Mouse (Mus musculus) retina, adult 2 months (tissue): ENCODE measurements around the gene 9230104L09Rik.

Source experiments
- DNase-seq: peaks from one replicate; pipeline ENCODE4 v3.0.0-alpha.2; 2012; ENCODE audit warnings: low read depth, low spot score

The 9230104L09Rik gene

GRCm38 (mm10) chr2:148864966-148865365, at the start of gene 9230104L09Rik:
9230104L09Rik (minus strand) TSS chr2:148865038.
- DNase-seq, result no peak

DNA sequence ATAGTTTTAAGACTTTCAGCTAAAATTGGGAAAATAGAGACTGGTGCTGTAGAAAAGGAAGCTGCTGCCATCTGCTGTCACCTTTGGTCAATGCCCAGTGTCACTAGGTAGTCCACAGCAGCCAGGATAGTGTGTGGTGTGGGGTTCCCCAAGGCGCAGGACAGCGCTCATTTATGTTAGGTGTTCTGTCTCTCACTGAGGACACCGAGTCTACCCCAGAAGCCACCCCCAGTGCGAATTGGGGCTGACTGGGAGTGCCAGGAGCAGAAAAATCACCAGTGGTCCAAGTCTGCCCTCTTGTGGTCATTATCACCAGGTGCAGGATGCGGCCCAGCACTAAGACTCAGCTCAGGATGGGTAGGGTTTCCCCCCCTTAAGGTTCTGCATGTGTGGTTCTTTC, 37.4 kb upstream of the 9230104L09Rik start:
- DNase-seq, result peak; percentile 62

DNA sequence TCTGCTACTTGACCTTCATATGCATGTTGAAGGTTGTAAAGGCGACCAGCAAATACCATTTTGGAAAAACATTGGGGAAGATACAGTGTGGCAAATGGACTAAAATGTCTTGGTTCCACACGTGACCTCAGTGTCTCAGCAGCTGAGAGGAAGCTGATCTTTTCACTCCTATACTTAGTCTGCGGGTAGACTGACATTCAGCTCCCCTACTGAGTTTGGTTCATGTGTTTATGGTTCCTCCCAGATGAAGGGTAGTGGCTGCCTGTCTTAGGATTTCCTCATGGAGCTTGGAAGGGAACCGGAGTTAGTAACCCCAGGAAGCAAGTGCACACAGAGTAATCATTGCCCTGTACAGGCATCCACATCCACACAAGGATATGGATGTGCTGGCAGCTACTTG, 35.5 kb upstream of the 9230104L09Rik start:
- no peak for DNase-seq

DNA sequence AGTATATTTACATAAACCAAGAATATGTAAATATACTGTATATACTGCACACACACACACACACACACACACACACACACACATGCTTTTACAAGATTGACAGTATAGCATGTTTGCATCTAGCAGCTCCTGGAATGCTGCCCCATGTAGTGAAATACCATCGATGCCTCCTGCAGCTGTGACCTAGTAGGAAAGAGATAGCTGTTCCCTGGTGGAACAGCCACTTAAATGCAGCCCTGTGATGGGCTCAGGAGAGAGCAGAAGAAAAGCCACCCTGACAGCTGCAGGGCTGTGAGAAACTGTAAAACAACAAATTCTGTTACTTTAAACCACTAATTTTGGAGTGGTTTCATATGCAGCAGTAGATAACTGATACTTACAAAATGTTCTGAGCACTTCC, 31.4 kb upstream of the 9230104L09Rik start:
- DNase-seq, result no peak

GRCm38 (mm10) chr2:148893107-148893506, 28.3 kb upstream of the 9230104L09Rik start:
- no peak for DNase-seq

GRCm38 (mm10) chr2:148890021-148890851, 25.4 kb upstream of the 9230104L09Rik start:
- peak; percentile 75 for DNase-seq

DNA sequence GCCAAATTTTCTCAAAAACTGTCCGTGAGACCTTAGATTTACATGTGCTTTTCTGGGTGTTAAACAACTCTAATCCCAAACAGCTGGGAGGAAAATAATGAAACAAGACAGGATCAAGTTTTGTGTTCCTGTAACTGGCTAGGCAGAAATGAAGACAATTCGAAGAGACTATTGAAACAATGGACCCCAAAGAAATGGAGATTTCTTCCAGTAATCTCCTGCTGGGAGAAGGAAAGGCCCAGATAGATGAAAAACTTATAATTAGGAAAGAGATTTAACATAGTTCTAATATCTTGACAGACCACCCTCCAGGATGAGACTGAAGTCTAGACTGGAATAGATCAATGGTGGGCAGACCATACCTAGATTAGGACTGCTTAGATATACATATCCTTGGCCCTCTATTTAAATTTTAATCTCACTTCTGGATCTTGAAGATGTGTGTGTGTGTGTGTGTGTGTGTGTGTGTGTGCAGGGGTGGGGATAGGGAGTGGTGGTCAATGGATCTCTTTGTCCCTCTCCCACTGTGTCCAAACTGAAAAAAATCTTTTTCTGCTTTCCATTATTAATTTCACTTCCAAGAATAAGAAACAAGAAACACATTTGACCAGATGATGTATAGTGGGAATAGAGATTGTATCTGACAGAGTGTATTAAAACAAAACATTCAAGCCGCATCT, 24.6 kb upstream of the 9230104L09Rik start:
- DNase-seq, result no peak

DNA sequence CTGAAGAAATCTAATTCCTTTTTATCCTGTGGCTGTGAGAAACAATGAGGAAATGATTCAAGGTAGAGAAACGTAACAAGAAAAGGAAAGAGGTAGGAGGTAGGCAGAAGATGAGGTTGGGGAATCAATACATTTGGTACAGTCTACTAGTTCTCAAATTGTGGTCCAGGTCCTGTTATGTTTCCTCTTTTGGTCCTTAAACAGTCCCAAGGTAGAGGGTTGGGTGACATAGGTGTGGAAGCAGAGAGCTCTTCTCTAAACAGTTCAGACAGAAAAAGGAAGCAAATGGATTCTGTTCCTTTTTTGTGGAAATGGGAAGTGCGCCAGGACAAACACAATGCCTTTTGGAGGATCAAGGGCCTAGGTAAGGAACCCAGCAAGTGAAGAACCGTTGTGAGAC, 24.0 kb upstream of the 9230104L09Rik start:
- DNase-seq, result no peak

DNA sequence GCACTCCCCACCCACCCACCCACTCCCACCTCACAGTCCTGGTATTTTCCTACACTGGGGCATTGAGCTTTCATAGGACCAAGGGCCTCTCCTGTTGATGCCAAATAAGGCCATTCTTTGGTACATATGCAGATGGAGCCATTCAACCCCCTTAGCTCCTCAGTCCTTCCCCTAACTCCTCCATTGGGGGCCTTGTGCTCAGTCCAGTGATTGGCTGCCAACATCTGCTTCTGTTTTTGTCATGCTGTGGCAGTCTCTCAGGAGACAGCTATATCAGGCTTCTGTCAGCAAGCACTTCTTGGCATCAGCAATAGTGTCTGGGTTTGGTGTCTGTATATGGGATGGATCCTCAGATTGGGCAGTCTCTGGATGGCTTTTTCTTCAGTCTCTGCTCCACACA, 19.9 kb upstream of the 9230104L09Rik start:
- DNase-seq, result no peak

DNA sequence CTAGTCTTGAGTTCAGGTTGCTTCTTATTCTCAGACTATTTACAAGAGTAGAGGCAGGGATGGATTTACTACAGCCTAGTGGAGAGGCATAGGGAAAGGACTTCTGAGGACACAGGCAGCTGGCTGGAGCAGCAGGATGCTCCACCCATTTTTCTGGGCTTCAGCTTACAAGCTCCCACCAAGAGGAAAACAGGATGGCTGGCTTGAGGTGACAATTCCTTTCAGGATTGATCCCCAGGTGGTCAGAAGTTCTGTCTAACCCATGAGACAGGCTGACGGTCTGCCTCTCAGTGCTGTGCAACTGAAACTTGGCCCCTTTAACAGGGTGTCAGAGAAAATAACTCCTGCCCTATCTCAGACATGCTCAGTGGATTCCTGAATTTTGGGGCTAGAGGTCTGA, 14.4 kb upstream of the 9230104L09Rik start:
- no peak for DNase-seq

GRCm38 (mm10) chr2:148878641-148879130, 13.8 kb upstream of the 9230104L09Rik start:
- no peak for DNase-seq

- DNase-seq, result no peak
Measured at GRCm38 (mm10) chr2:148877016-148877770, 12.4 kb upstream of the 9230104L09Rik start.

- DNase-seq, result peak; percentile 87
Measured at GRCm38 (mm10) chr2:148875335-148875811, 10.5 kb upstream of the 9230104L09Rik start, which contains the start of gene Cst3. Cst3 (minus strand) TSS chr2:148875692.

GRCm38 (mm10) chr2:148874617-148875334, 9.9 kb upstream of the 9230104L09Rik start:
- peak; percentile 79 for DNase-seq

- no peak for DNase-seq
Measured at GRCm38 (mm10) chr2:148874224-148874616, 9.4 kb upstream of the 9230104L09Rik start.

DNA sequence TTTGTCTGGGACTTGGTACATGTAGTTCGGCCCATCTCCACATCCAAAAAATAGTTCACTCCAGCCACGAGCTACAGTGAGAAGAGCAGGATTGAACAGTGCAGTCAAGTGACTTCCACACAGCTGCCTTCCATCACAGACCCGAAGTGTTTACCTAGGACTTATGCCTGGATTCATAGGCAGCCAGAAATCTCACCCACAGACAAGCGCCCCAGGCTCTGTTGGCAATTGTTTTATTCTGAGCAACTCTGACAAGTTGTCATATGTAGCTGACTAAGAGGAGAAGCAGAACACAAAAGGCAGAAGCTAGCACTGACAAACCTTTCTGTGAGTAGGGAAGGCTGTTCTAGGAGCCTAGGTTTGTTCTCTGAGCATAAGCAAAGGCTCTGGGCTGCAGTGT, 8.0 kb upstream of the 9230104L09Rik start:
- no peak for DNase-seq

- DNase-seq, result no peak
Measured at GRCm38 (mm10) chr2:148870526-148870925, 5.7 kb upstream of the 9230104L09Rik start.

DNA sequence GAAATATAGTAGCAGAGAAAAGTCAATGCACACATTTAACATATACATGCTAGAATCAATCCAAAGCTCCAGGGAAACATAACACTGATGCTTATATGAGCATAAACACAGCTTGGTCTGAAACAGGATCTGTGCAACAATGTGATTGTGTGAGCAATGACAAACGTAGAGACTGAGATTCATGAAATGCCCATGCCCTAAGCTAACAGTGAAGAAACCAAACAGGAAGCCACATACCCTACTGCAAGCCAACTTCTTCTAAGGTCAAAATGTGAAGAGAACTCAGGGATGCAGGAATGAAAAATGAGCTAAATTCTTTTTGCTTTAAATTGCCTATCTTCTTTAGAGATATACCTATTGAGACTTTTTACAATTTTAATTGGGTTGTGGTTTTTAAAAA, 4.1 kb upstream of the 9230104L09Rik start:
- no peak for DNase-seq

- no peak for DNase-seq
Measured at GRCm38 (mm10) chr2:148861693-148862092, 3.1 kb downstream of the 9230104L09Rik start.

DNA sequence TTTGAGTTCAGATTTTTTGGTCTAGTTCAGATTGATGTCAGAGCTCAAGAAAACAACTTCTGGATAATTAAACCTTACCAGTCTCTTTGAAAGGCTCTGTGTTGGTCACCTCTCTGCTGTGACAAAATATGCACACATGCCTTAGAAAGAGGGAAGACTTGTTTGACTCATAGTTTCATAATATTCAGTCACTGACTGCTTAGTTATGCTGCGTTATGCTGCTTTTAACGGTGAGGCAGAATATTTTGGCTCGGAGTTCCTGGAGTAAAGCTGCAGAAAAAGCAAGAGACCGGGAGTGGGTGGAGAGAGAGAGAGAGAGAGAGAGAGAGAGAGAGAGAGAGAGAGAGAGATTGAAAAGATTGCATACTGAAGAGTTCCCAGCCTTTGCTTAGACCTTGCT, 3.8 kb downstream of the 9230104L09Rik start:
- DNase-seq, result no peak

GRCm38 (mm10) chr2:148857506-148857905, 7.3 kb downstream of the 9230104L09Rik start:
- DNase-seq, result no peak
